Mouse (Mus musculus): ENCODE measurements at regions not wholly inside any gene's neighbourhood (a gene's known extent, or its start where the extent isn't known, plus 50 kb on each side); places are given as distances from the start of the nearest gene placed in this dataset.
"Not testable (repeated sequence)": the region's sequence is repeated elsewhere in the genome, so short reads cannot be mapped to it uniquely, and the experiment has no call there.

- no peaks in the 10 kb centered on the region for H3K36me3 ChIP-seq (replicated peaks)
- H3K27me3 ChIP-seq (replicated peaks; ENCODE audit: low read depth, poor library complexity, severe bottlenecking) = no peaks in the 10 kb centered on the region
- H3K4me3 ChIP-seq = no peak overlapping the region
- H3K9me3 ChIP-seq = no peaks in the 10 kb centered on the region
- DNase-seq (ENCODE audit: low spot score) = no peak
- no peaks in the 10 kb centered on the region for H3K4me1 ChIP-seq
- no peak overlapping the region for H3K27ac ChIP-seq (replicated peaks)
These were observed 58.1 kb downstream of the Cox7c start for GRCm38 (mm10) chr13:85988633-85989032.

- Histone ChIP-seq H3K4me3 (no peak overlapping the region), H3K36me3 (replicated peaks) (no peaks in the 10 kb centered on the region), H3K27ac (replicated peaks) (no peak overlapping the region), H3K27me3 (replicated peaks; ENCODE audit: low read depth, poor library complexity, severe bottlenecking) (no peaks in the 10 kb centered on the region), H3K4me1 (no peaks in the 10 kb centered on the region), H3K9me3 (no peaks in the 10 kb centered on the region)
- DNase-seq (ENCODE audit: low spot score) = no peak
- 79% methylated on average over 1 of the region's 1 CpGs for WGBS
These were observed 64.6 kb downstream of the Cox7c start for GRCm38 (mm10) chr13:85982089-85982488.

- not testable (repeated sequence) for H3K4me3 ChIP-seq; DNase-seq (ENCODE audit: low spot score); H3K27ac ChIP-seq (replicated peaks); H3K4me1 ChIP-seq; H3K36me3 ChIP-seq (replicated peaks); H3K27me3 ChIP-seq (replicated peaks; ENCODE audit: low read depth, poor library complexity, severe bottlenecking); H3K9me3 ChIP-seq
- 75% methylated on average over 2 of the region's 2 CpGs for WGBS
These were observed 82.7 kb downstream of the Cox7c start for GRCm38 (mm10) chr13:85964005-85964404.

- H3K4me3 ChIP-seq = no peak overlapping the region
- H3K27ac ChIP-seq (replicated peaks) = no peak overlapping the region
- H3K9me3 ChIP-seq = no peaks in the 10 kb centered on the region
- no peaks in the 10 kb centered on the region for H3K36me3 ChIP-seq (replicated peaks)
- H3K27me3 ChIP-seq (replicated peaks; ENCODE audit: low read depth, poor library complexity, severe bottlenecking) = no peaks in the 10 kb centered on the region
- no peaks in the 10 kb centered on the region for H3K4me1 ChIP-seq
- no peak for DNase-seq (ENCODE audit: low spot score)
These were observed 91.4 kb downstream of the Cox7c start for GRCm38 (mm10) chr13:85955284-85955683.

GRCm38 (mm10) chr13:85952896-85953295, 93.8 kb downstream of the Cox7c start:
- Histone ChIP-seq H3K36me3 (replicated peaks) (no peaks in the 10 kb centered on the region), H3K27ac (replicated peaks) (no peak overlapping the region), H3K9me3 (no peaks in the 10 kb centered on the region), H3K27me3 (replicated peaks; ENCODE audit: low read depth, poor library complexity, severe bottlenecking) (no peaks in the 10 kb centered on the region), H3K4me3 (no peak overlapping the region), H3K4me1 (no peaks in the 10 kb centered on the region)
- DNase-seq (ENCODE audit: low spot score) = no peak
- 88% methylated on average over 6 of the region's 6 CpGs for WGBS

- Histone ChIP-seq H3K4me1 (0 out of 2 replicates have a peak, but pooled peaks cover 5% of the 10 kb centered on the region), H3K9me3 (no peaks in the 10 kb centered on the region), H3K27me3 (replicated peaks; ENCODE audit: low read depth, poor library complexity, severe bottlenecking) (no peaks in the 10 kb centered on the region), H3K27ac (replicated peaks) (no peak overlapping the region), H3K4me3 (no peak overlapping the region), H3K36me3 (replicated peaks) (no peaks in the 10 kb centered on the region)
- WGBS = 72% methylated on average over 4 of the region's 4 CpGs
- DNase-seq (ENCODE audit: low spot score) = no peak
These were observed 119.6 kb downstream of the Cox7c start for GRCm38 (mm10) chr13:85926825-85927737.

GRCm38 (mm10) chr13:85926323-85926722, 120.4 kb downstream of the Cox7c start:
- Histone ChIP-seq H3K4me1 (0 out of 2 replicates have a peak, but pooled peaks cover 5% of the 10 kb centered on the region), H3K9me3 (no peaks in the 10 kb centered on the region), H3K4me3 (no peak overlapping the region), H3K36me3 (replicated peaks) (no peaks in the 10 kb centered on the region), H3K27ac (replicated peaks) (no peak overlapping the region), H3K27me3 (replicated peaks; ENCODE audit: low read depth, poor library complexity, severe bottlenecking) (no peaks in the 10 kb centered on the region)
- DNase-seq (ENCODE audit: low spot score) = no peak
- 70% methylated on average over 2 of the region's 2 CpGs for WGBS

GRCm38 (mm10) chr13:85922696-85923095, 124.0 kb downstream of the Cox7c start:
- no peaks in the 10 kb centered on the region for H3K27me3 ChIP-seq (replicated peaks; ENCODE audit: low read depth, poor library complexity, severe bottlenecking)
- no peaks in the 10 kb centered on the region for H3K9me3 ChIP-seq
- WGBS = 91% methylated on average over 2 of the region's 2 CpGs
- no peak overlapping the region for H3K27ac ChIP-seq (replicated peaks)
- H3K36me3 ChIP-seq (replicated peaks) = no peaks in the 10 kb centered on the region
- DNase-seq (ENCODE audit: low spot score) = no peak
- no peak overlapping the region for H3K4me3 ChIP-seq
- H3K4me1 ChIP-seq = 0 out of 2 replicates have a peak, but pooled peaks cover 5% of the 10 kb centered on the region

- no peak overlapping the region for H3K4me3 ChIP-seq
- no peaks in the 10 kb centered on the region for H3K27me3 ChIP-seq (replicated peaks; ENCODE audit: low read depth, poor library complexity, severe bottlenecking)
- no peaks in the 10 kb centered on the region for H3K36me3 ChIP-seq (replicated peaks)
- DNase-seq (ENCODE audit: low spot score) = no peak
- no peak overlapping the region for H3K27ac ChIP-seq (replicated peaks)
- no peaks in the 10 kb centered on the region for H3K4me1 ChIP-seq
- no peaks in the 10 kb centered on the region for H3K9me3 ChIP-seq
These were observed 144.9 kb downstream of the Cox7c start for GRCm38 (mm10) chr13:85901796-85902195.

- WGBS = 88% methylated on average over 2 of the region's 2 CpGs
- no peak for DNase-seq (ENCODE audit: low spot score)
- H3K36me3 ChIP-seq (replicated peaks) = no peaks in the 10 kb centered on the region
- H3K27ac ChIP-seq (replicated peaks) = no peak overlapping the region
- no peaks in the 10 kb centered on the region for H3K27me3 ChIP-seq (replicated peaks; ENCODE audit: low read depth, poor library complexity, severe bottlenecking)
- H3K4me1 ChIP-seq = peaks cover 4% of the 10 kb centered on the region; the same call in 1 of the 2 replicates
- H3K4me3 ChIP-seq = no peak overlapping the region
- no peaks in the 10 kb centered on the region for H3K9me3 ChIP-seq
These were observed 149.0 kb downstream of the Cox7c start for GRCm38 (mm10) chr13:85897656-85898055.

GRCm38 (mm10) chr13:85895141-85895540, 151.6 kb downstream of the Cox7c start:
- Histone ChIP-seq H3K9me3 (no peaks in the 10 kb centered on the region), H3K27me3 (replicated peaks; ENCODE audit: low read depth, poor library complexity, severe bottlenecking) (no peaks in the 10 kb centered on the region), H3K4me3 (no peak overlapping the region), H3K36me3 (replicated peaks) (no peaks in the 10 kb centered on the region), H3K4me1 (peaks cover 4% of the 10 kb centered on the region; the same call in 1 of the 2 replicates), H3K27ac (replicated peaks) (no peak overlapping the region)
- 37% methylated on average over 8 of the region's 8 CpGs for WGBS
- peak; percentile 21 for DNase-seq (ENCODE audit: low spot score)

- not testable (repeated sequence) for H3K27me3 ChIP-seq (replicated peaks; ENCODE audit: low read depth, poor library complexity, severe bottlenecking); H3K36me3 ChIP-seq (replicated peaks); H3K4me1 ChIP-seq; DNase-seq (ENCODE audit: low spot score); H3K4me3 ChIP-seq; H3K27ac ChIP-seq (replicated peaks); H3K9me3 ChIP-seq
These were observed 156.9 kb downstream of the Cox7c start for GRCm38 (mm10) chr13:85889846-85890245.

- Histone ChIP-seq H3K4me3 (no peak overlapping the region), H3K36me3 (replicated peaks) (no peaks in the 10 kb centered on the region), H3K27ac (replicated peaks) (no peak overlapping the region), H3K9me3 (no peaks in the 10 kb centered on the region), H3K4me1 (no peaks in the 10 kb centered on the region), H3K27me3 (replicated peaks; ENCODE audit: low read depth, poor library complexity, severe bottlenecking) (no peaks in the 10 kb centered on the region)
- no peak for DNase-seq (ENCODE audit: low spot score)
- WGBS = 85% methylated on average over 2 of the region's 2 CpGs
These were observed 163.9 kb downstream of the Cox7c start for GRCm38 (mm10) chr13:85882817-85883216.

Data from embryonic facial prominence, embryonic 10.5 days (tissue).